Mouse (Mus musculus) heart, embryonic 10.5 days (tissue): ENCODE measurements around the gene Pdf. TPM values are rescaled to one million over a fixed set of nuclear protein-coding genes. Genes with fewer than 3 reads are reported as not detected.
"Not testable (repeated sequence)": the region's sequence is repeated elsewhere in the genome, so short reads cannot be mapped to it uniquely, and the experiment has no call there.

ENCODE experiments used
- DNase-seq: peaks from one replicate; pipeline ENCODE4 v3.0.0-alpha.2; 2017; ENCODE audit warnings: low spot score
- H3K27ac ChIP-seq: fragments of 300-500 bp; sonication (generic); 2 replicates; pipeline ENCODE4 v1.5.1; 2016; ENCODE audit warnings: mild to moderate bottlenecking
- H3K27me3 ChIP-seq: fragments of 300-500 bp; sonication (generic); 2 replicates; pipeline ENCODE4 v1.6.1; 2016; ENCODE audit warnings: mild to moderate bottlenecking; ENCODE audit not compliant: poor library complexity, insufficient read depth, severe bottlenecking
- H3K36me3 ChIP-seq: fragments of 300-500 bp; sonication (generic); 2 replicates; pipeline ENCODE4 v1.6.1; 2016; ENCODE audit warnings: mild to moderate bottlenecking, moderate library complexity
- H3K4me1 ChIP-seq: fragments of 300-500 bp; sonication (generic); 2 replicates; pipeline ENCODE4 v1.6.1; 2016; ENCODE audit warnings: mild to moderate bottlenecking
- H3K4me3 ChIP-seq: fragments of 300-500 bp; sonication (generic); 2 replicates; pipeline ENCODE4 v1.5.1; 2016; ENCODE audit warnings: mild to moderate bottlenecking, moderate library complexity
- H3K9me3 ChIP-seq: fragments of 300-500 bp; sonication (generic); 2 replicates; pipeline ENCODE4 v1.6.1; 2016; ENCODE audit warnings: mild to moderate bottlenecking, moderate library complexity
- WGBS: fragments of 180-500 bp; shearing (Covaris S2); methylation state at CpG from one replicate; pipeline ENCODE4 v1.1.7; 2016; 5-methylcytosine and 5-hydroxymethylcytosine counted together
- polyA plus RNA-seq: library from polyadenylated mRNA; unstranded; fragments of >200 nt; fragmentation: Nextera tagmentation; extraction: Ambion mirVana; gene quantifications from 2 replicates; pipeline ENCODE4 v1.2.1, GENCODE M21; 2016

Pdf gene
- polyA plus RNA-seq, 1 experiment from 2014 or later, result 52.5 TPM

DNA sequence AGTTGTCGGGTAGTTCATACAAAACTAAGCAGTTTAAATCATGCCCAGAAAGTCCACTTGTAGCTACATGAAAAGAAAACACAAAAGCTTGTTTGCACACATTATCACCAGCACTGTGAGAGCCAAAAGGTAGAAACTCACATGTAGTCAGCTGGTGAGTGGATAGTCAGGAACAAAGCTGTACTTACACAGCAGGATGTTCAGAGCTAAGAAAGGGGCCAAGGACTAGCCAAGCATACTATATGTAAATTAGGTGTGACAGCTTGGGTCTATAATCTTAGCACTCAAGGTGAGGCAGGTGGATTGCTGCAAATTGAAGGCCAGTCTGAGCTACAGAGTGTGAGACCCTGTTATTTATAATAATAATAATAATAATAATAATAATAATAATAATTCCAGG, 14.2 kb upstream of the Pdf start:
- WGBS, result 91% methylated on average over 1 of the region's 1 CpGs
- Histone ChIP-seq H3K4me1 (peaks cover 4% of the 10 kb centered on the region), H3K36me3 (peaks cover 22% of the 10 kb centered on the region), H3K9me3 (no peaks in the 10 kb centered on the region), H3K27me3 (no peaks in the 10 kb centered on the region), H3K4me3 (no peak overlapping the region), H3K27ac (no peak overlapping the region)
- no peak for DNase-seq

- H3K4me1 ChIP-seq, result peaks cover 18% of the 10 kb centered on the region
- H3K4me3 ChIP-seq, result peak overlapping the region; percentile 90
- H3K27me3 ChIP-seq, result no peaks in the 10 kb centered on the region
- DNase-seq, result no peak
- no peaks in the 10 kb centered on the region for H3K9me3 ChIP-seq
- H3K36me3 ChIP-seq, result peaks cover 52% of the 10 kb centered on the region
- peak overlapping the region; percentile 93 for H3K27ac ChIP-seq
- WGBS, result under 1% methylated on average over 33 of the region's 33 CpGs
Observed at GRCm38 (mm10) chr8:107056973-107057369, 8.6 kb upstream of the Pdf start.

DNA sequence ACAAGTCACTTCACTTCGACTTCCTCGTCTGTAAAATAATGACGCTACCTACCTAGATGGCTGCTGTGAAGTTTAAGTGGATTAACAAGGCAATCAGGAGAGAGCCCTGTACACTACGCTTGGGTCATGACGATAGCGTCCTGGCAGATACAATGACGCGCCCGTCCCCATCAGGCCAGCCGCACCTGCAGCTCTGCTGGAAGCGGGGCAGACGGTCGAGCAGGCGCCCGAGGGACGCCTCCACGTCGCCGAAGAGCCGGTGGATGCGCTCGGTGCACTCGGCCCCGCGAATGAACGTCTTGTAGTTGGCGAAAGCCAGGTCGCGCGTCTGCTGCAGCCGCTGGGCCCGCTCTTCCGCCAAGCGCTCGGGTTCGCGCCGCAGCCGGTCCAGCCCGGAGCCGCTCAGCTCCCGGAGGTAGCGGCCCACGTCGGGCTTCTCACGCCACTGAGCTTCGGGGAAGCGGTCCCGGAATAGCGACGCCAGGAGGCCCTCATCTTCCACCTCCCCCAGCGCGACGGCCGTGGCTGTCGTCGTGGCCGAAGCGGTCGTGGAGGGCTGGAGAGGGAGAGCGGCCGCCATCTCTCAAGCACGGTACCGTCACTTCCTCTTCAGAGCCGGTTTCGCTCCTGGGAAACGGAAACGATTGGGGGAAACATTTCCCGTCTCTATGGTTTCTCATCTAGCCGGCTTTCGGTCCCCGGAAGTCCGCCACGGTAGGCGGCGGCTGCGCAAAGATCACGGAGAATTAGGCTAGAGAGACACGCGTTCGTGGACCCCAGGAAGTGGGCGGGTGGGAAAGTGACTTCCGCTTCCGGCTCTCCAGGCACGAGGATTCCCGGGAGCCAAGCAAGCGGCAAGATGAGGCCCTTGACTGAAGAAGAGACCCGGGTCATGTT, 7.9 kb upstream of the Pdf start, which contains the start of the genes Cog8 and Nip7:
TSS of gene Cog8 (minus strand) at position 614 of the 897 bp plus-strand sequence.
TSS of gene Nip7 (plus strand) at position 802 of the 897 bp plus-strand sequence.
- H3K4me1 ChIP-seq, result peaks cover 18% of the 10 kb centered on the region
- no peaks in the 10 kb centered on the region for H3K9me3 ChIP-seq
- H3K27ac ChIP-seq, result peak within 1 kb of the TSS; percentile 93
- WGBS, result under 1% methylated on average over 88 of the region's 88 CpGs
- H3K36me3 ChIP-seq, result peaks cover 59% of the 10 kb centered on the region
- no peaks in the 10 kb centered on the region for H3K27me3 ChIP-seq
- H3K4me3 ChIP-seq, result peak within 1 kb of the TSS; percentile 90
- peak; percentile 98 for DNase-seq

GRCm38 (mm10) chr8:107052046-107052445, 3.6 kb upstream of the Pdf start:
- Histone ChIP-seq H3K4me1 (peaks cover 29% of the 10 kb centered on the region), H3K27me3 (no peaks in the 10 kb centered on the region), H3K9me3 (no peaks in the 10 kb centered on the region), H3K27ac (no peak overlapping the region), H3K4me3 (no peak overlapping the region), H3K36me3 (peaks cover 64% of the 10 kb centered on the region)
- 93% methylated on average over 8 of the region's 8 CpGs for WGBS
- DNase-seq, result no peak

DNA sequence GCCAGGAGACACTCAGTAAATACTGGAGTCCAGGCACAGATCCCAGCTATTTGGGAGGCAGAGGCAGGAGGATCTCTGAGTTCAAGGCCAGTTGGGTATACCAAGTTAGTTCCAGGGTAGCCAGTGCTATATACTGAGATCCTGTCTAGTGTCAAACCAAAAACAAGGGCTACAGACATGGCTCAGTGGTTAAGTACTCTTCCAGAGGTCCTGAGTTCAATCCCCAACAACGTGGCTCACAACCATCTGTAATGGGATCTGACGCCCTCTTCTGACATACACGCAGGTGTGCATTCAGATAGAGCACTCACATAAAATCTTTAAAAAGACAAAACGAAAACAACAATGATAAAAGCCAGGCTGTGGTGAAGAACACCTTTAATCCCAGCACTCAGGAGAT, 1.1 kb upstream of the Pdf start:
- no peak for DNase-seq
- Histone ChIP-seq H3K4me1 (peaks cover 20% of the 10 kb centered on the region), H3K27me3 (no peaks in the 10 kb centered on the region), H3K36me3 (peaks cover 84% of the 10 kb centered on the region), H3K4me3 (peak overlapping the region; percentile 84), H3K27ac (peak overlapping the region; percentile 94; the same call in 1 of the 2 replicates), H3K9me3 (no peaks in the 10 kb centered on the region)
- whole genome bisulfite sequencing, result 91% methylated on average over 4 of the region's 4 CpGs

GRCm38 (mm10) chr8:107046976-107047375, 1.4 kb downstream of the Pdf start:
- no peak for DNase-seq
- Histone ChIP-seq H3K9me3 (no peaks in the 10 kb centered on the region), H3K36me3 (peaks cover 84% of the 10 kb centered on the region), H3K27me3 (no peaks in the 10 kb centered on the region), H3K4me1 (peaks cover 20% of the 10 kb centered on the region), H3K4me3 (peak overlapping the region; percentile 84; the same call in 1 of the 2 replicates), H3K27ac (no peak overlapping the region)
- WGBS, result 65% methylated on average over 5 of the region's 5 CpGs

- no peaks in the 10 kb centered on the region for H3K27me3 ChIP-seq
- DNase-seq, result no peak
- H3K4me1 ChIP-seq, result peaks cover 20% of the 10 kb centered on the region
- H3K9me3 ChIP-seq, result no peaks in the 10 kb centered on the region
- H3K27ac ChIP-seq, result no peak overlapping the region
- no peak overlapping the region for H3K4me3 ChIP-seq
- H3K36me3 ChIP-seq, result peaks cover 84% of the 10 kb centered on the region
- 89% methylated on average over 6 of the region's 6 CpGs for WGBS
Observed at GRCm38 (mm10) chr8:107045478-107045877, 2.9 kb downstream of the Pdf start.

- no peaks in the 10 kb centered on the region for H3K27me3 ChIP-seq
- no peak overlapping the region for H3K4me3 ChIP-seq
- DNase-seq, result no peak
- peaks cover 83% of the 10 kb centered on the region for H3K36me3 ChIP-seq
- 87% methylated on average over 7 of the region's 7 CpGs for WGBS
- no peaks in the 10 kb centered on the region for H3K4me1 ChIP-seq
- no peak overlapping the region for H3K27ac ChIP-seq
- no peaks in the 10 kb centered on the region for H3K9me3 ChIP-seq
Observed at GRCm38 (mm10) chr8:107040632-107041031, 7.8 kb downstream of the Pdf start.

GRCm38 (mm10) chr8:107036626-107037025, 11.8 kb downstream of the Pdf start:
- Histone ChIP-seq H3K27me3 (no peaks in the 10 kb centered on the region), H3K9me3 (no peaks in the 10 kb centered on the region), H3K27ac (no peak overlapping the region), H3K4me1 (peaks cover 17% of the 10 kb centered on the region), H3K4me3 (no peak overlapping the region), H3K36me3 (peaks cover 47% of the 10 kb centered on the region)
- 89% methylated on average over 8 of the region's 8 CpGs for WGBS
- DNase-seq, result no peak

DNA sequence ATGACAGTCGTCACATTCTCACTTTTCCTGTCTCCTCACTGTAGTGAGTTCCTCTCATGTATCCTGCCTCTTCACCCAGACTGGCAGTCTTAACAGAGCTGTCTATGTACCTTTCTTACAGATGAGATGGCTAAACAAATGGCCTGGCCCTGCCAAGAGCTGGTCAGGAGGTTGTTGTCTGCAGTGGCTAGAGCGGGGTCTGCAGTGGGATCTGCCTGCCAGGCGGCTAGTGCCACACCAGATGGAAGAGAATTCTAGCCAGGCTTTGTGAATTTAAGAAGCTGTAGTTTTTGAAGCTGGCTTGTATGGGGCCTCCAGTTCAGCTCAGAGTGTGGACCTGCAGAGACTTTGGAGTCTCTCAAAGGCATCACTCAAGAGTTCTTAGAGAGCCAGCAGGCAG, 12.8 kb downstream of the Pdf start:
- Histone ChIP-seq H3K27me3 (no peaks in the 10 kb centered on the region), H3K4me1 (peaks cover 18% of the 10 kb centered on the region), H3K36me3 (peaks cover 37% of the 10 kb centered on the region), H3K27ac (no peak overlapping the region), H3K9me3 (no peaks in the 10 kb centered on the region), H3K4me3 (no peak overlapping the region)
- no peak for DNase-seq
- WGBS, result 80% methylated on average over 3 of the region's 3 CpGs

- H3K4me3 ChIP-seq, H3K27me3 ChIP-seq, DNase-seq, H3K9me3 ChIP-seq, H3K27ac ChIP-seq: not testable (repeated sequence)
- peaks cover 18% of the 10 kb centered on the region for H3K4me1 ChIP-seq
- H3K36me3 ChIP-seq, result peaks cover 19% of the 10 kb centered on the region
- 90% methylated on average over 2 of the region's 2 CpGs for WGBS
Observed at GRCm38 (mm10) chr8:107033609-107034008, 14.8 kb downstream of the Pdf start.

GRCm38 (mm10) chr8:107031577-107032090, 16.8 kb downstream of the Pdf start:
- H3K27me3 ChIP-seq, result no peaks in the 10 kb centered on the region
- peaks cover 11% of the 10 kb centered on the region for H3K36me3 ChIP-seq
- H3K4me3 ChIP-seq, result peak overlapping the region; percentile 95
- H3K9me3 ChIP-seq, result no peaks in the 10 kb centered on the region
- H3K4me1 ChIP-seq, result peaks cover 18% of the 10 kb centered on the region
- H3K27ac ChIP-seq, result peak overlapping the region; percentile 91
- under 1% methylated on average over 40 of the region's 40 CpGs for WGBS
- DNase-seq, result no peak
